Mouse (Mus musculus) c-Kit-positive CD71-positive TER-119-negative erythroid progenitor cells, embryonic 14.5 days (primary cell): ENCODE measurements around the gene Mtmr11.
"Not testable (repeated sequence)": the region's sequence is repeated elsewhere in the genome, so short reads cannot be mapped to it uniquely, and the experiment has no call there.

Source experiments
- DNase-seq: peaks from one replicate; pipeline ENCODE4 v3.0.0-alpha.2; 2013; ENCODE audit warnings: low read depth

The Mtmr11 gene

GRCm38 (mm10) chr3:96219191-96219641, 57.4 kb downstream of the Mtmr11 start:
- DNase-seq, result no peak

- DNase-seq, result peak; percentile 82
Measured at GRCm38 (mm10) chr3:96219661-96220130, 57.9 kb downstream of the Mtmr11 start, which contains the start of the genes Bola1 and Hist2h2ab. TSS of gene Bola1 (minus strand) at chr3:96219709. TSS of gene Hist2h2ab (plus strand) at chr3:96219865.

- DNase-seq, result not testable (repeated sequence)
Measured at GRCm38 (mm10) chr3:96220131-96220764, 58.4 kb downstream of the Mtmr11 start.

GRCm38 (mm10) chr3:96220765-96221639, 59.2 kb downstream of the Mtmr11 start, which contains the start of the genes Hist2h2ac and Hist2h2be:
TSS of gene Hist2h2ac (minus strand) at chr3:96220880.
TSS of gene Hist2h2be (plus strand) at chr3:96221119.
- DNase-seq, result peak; percentile 95
